Mouse (Mus musculus) liver, adult 2 months (tissue): ENCODE results near the gene Rabl6. TPM values are rescaled to one million over a fixed set of nuclear protein-coding genes. Genes with fewer than 3 reads are reported as not detected.

Source experiments
- DNase-seq: peaks from one replicate; pipeline ENCODE4 v3.0.0-alpha.2; 2011; ENCODE audit warnings: low read depth, low spot score; ENCODE audit errors: extremely low read depth
- H3K27ac ChIP-seq: fragments of 200-500 bp; replicated peaks from 2 replicates; pipeline ENCODE4 v1.5.1; 2012; ENCODE audit warnings: low read depth, mild to moderate bottlenecking, control low read depth, inconsistent platforms, low read length; ENCODE audit not compliant: insufficient read depth
- H3K27me3 ChIP-seq: fragments of 200-500 bp; 2 replicates; pipeline ENCODE4 v1.6.1; 2012; ENCODE audit warnings: mild to moderate bottlenecking, moderate library complexity, low read length, inconsistent platforms; ENCODE audit not compliant: control insufficient read depth, insufficient read depth
- H3K36me3 ChIP-seq: fragments of 200-500 bp; 2 replicates; pipeline ENCODE4 v1.6.1; 2012; ENCODE audit warnings: low read length, inconsistent platforms; ENCODE audit not compliant: control insufficient read depth, insufficient read depth
- H3K4me1 ChIP-seq: fragments of 200-500 bp; 2 replicates; pipeline ENCODE4 v1.6.1; 2011; ENCODE audit warnings: low read length; ENCODE audit not compliant: control insufficient read depth, insufficient read depth
- H3K4me3 ChIP-seq: fragments of 200-500 bp; 2 replicates; pipeline ENCODE4 v1.5.1; 2011; ENCODE audit warnings: low read depth, mild to moderate bottlenecking, control low read depth, low read length, moderate library complexity; ENCODE audit not compliant: insufficient read depth
- H3K79me2 ChIP-seq: fragments of 200-500 bp; 2 replicates; pipeline ENCODE4 v1.6.1; 2012; ENCODE audit warnings: inconsistent platforms, mild to moderate bottlenecking, low read length, moderate library complexity; ENCODE audit not compliant: control insufficient read depth, insufficient read depth
- H3K9ac ChIP-seq: fragments of 200-500 bp; 2 replicates; pipeline ENCODE4 v1.6.1; 2012; ENCODE audit warnings: low read depth, mild to moderate bottlenecking, control low read depth, inconsistent platforms, low read length
- CTCF ChIP-seq: fragments of 200-500 bp; IDR thresholded peaks from 2 replicates; pipeline ENCODE4 v1.5.1; 2011; ENCODE audit warnings: low read depth, low read length, control low read depth
- POLR2A ChIP-seq: fragments of 200-500 bp; IDR thresholded peaks from 2 replicates; pipeline ENCODE4 v1.6.1; 2011; ENCODE audit warnings: low read length, control low read depth; ENCODE audit not compliant: insufficient read depth; ENCODE audit errors: extremely low read depth
- WGBS: fragments of 180-500 bp; shearing (Covaris S2); methylation state at CpG from one replicate; pipeline ENCODE4 v1.1.7; 2018; 5-methylcytosine and 5-hydroxymethylcytosine counted together
- polyA plus RNA-seq: library from polyadenylated mRNA; depleted of rRNA; stranded (reverse); fragments of >200 nt; gene quantifications from 2 replicates; pipeline ENCODE4 v1.2.3, GENCODE M21; 2012
- total RNA-seq: library from RNA; depleted of rRNA; stranded (reverse); fragments of >200 nt; gene quantifications from 2 replicates; pipeline ENCODE4 v1.2.3, GENCODE M21; 2014

The Rabl6 gene
- total and polyA plus RNA-seq, 2 experiments: 15.4 to 29.6 TPM

- Histone ChIP-seq H3K4me1 (peaks cover 6% of the 10 kb centered on the region; the same call in 1 of the 2 replicates), H3K9ac (no peak overlapping the region), H3K36me3 (no peaks in the 10 kb centered on the region), H3K27me3 (no peaks in the 10 kb centered on the region), H3K79me2 (no peaks in the 10 kb centered on the region), H3K4me3 (no peak overlapping the region), H3K27ac (no peak overlapping the region)
- WGBS: 90% methylated on average over 4 of the region's 4 CpGs
- DNase-seq: no peak
- TF ChIP-seq POLR2A: no peak
- TF ChIP-seq CTCF: no peak
Measured at GRCm38 (mm10) chr2:25571221-25571620, 37.1 kb downstream of the Rabl6 start.

- H3K36me3 ChIP-seq: no peaks in the 10 kb centered on the region
- H3K79me2 ChIP-seq: no peaks in the 10 kb centered on the region
- no peak overlapping the region for H3K4me3 ChIP-seq
- no peak for DNase-seq
- WGBS: 97% methylated on average over 3 of the region's 3 CpGs
- no peak overlapping the region for H3K27ac ChIP-seq
- H3K4me1 ChIP-seq: no peaks in the 10 kb centered on the region
- TF ChIP-seq POLR2A: no peak
- no peak for TF ChIP-seq CTCF
- no peak overlapping the region for H3K9ac ChIP-seq
- no peaks in the 10 kb centered on the region for H3K27me3 ChIP-seq
Measured at GRCm38 (mm10) chr2:25569323-25569722, 39.0 kb downstream of the Rabl6 start.

- H3K79me2 ChIP-seq: no peaks in the 10 kb centered on the region
- H3K36me3 ChIP-seq: no peaks in the 10 kb centered on the region
- H3K27ac ChIP-seq: no peak overlapping the region
- no peak overlapping the region for H3K9ac ChIP-seq
- no peaks in the 10 kb centered on the region for H3K27me3 ChIP-seq
- no peak for DNase-seq
- H3K4me3 ChIP-seq: no peak overlapping the region
- 82% methylated on average over 6 of the region's 6 CpGs for WGBS
- no peaks in the 10 kb centered on the region for H3K4me1 ChIP-seq
- TF ChIP-seq POLR2A: no peak
- no peak for TF ChIP-seq CTCF
Measured at GRCm38 (mm10) chr2:25568473-25569019, 39.8 kb downstream of the Rabl6 start.

- 86% methylated on average over 6 of the region's 6 CpGs for WGBS
- peaks cover 15% of the 10 kb centered on the region for H3K36me3 ChIP-seq
- no peak overlapping the region for H3K4me3 ChIP-seq
- no peaks in the 10 kb centered on the region for H3K4me1 ChIP-seq
- H3K9ac ChIP-seq: no peak overlapping the region
- H3K79me2 ChIP-seq: no peaks in the 10 kb centered on the region
- H3K27me3 ChIP-seq: no peaks in the 10 kb centered on the region
- no peak for TF ChIP-seq POLR2A
- TF ChIP-seq CTCF: peak; percentile 36
- no peak for DNase-seq
- no peak overlapping the region for H3K27ac ChIP-seq
Measured at GRCm38 (mm10) chr2:25566558-25566957, 41.8 kb downstream of the Rabl6 start.

GRCm38 (mm10) chr2:25565741-25566140 is 42.6 kb downstream of the Rabl6 start:
- no peaks in the 10 kb centered on the region for H3K4me1 ChIP-seq
- TF ChIP-seq CTCF (no peak), POLR2A (no peak)
- H3K79me2 ChIP-seq: no peaks in the 10 kb centered on the region
- no peaks in the 10 kb centered on the region for H3K27me3 ChIP-seq
- peaks cover 23% of the 10 kb centered on the region for H3K36me3 ChIP-seq
- DNase-seq: no peak
- no peak overlapping the region for H3K9ac ChIP-seq
- no peak overlapping the region for H3K4me3 ChIP-seq
- H3K27ac ChIP-seq: no peak overlapping the region
- 93% methylated on average over 8 of the region's 8 CpGs for WGBS

GRCm38 (mm10) chr2:25561946-25562345 is 46.4 kb downstream of the Rabl6 start:
- peaks cover 35% of the 10 kb centered on the region for H3K36me3 ChIP-seq
- H3K4me1 ChIP-seq: peaks cover 10% of the 10 kb centered on the region
- no peak overlapping the region for H3K9ac ChIP-seq
- H3K79me2 ChIP-seq: peaks cover 19% of the 10 kb centered on the region
- H3K27ac ChIP-seq: no peak overlapping the region
- no peak overlapping the region for H3K4me3 ChIP-seq
- WGBS: 92% methylated on average over 9 of the region's 9 CpGs
- TF ChIP-seq POLR2A (no peak), CTCF (no peak)
- no peaks in the 10 kb centered on the region for H3K27me3 ChIP-seq
- DNase-seq: no peak
